Mouse (Mus musculus): Measurements from ENCODE around the gene Thsd4. TPM values are rescaled to one million over a fixed set of nuclear protein-coding genes. Genes with fewer than 3 reads are reported as not detected.

Gene Thsd4
- total RNA-seq, 1 experiment = 1.6 TPM

DNA sequence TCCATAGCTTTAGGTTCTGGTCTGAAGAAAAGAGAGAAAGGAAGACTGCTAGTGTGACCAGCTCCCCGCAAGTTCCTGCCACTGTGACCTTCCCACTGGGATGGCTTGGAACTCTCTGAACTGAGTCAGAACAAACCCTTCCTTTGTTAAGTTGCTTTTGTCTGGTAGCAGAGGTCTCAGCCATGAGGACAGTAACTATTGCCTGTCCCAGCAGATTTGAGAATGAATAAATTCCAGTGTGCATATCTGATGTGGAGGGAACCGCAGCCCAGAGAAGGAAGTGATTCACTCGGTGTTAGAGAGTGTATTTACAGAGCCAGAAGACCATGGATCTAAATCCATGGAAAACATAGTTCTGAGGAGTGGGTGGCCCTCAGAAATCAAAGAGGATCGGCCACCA lies 169.5 kb downstream of the Thsd4 start:
- no peaks in the 10 kb centered on the region for H3K9me3 ChIP-seq (ENCODE audit: control insufficient read depth, insufficient read depth, low read depth, low read length)
- H3K4me1 ChIP-seq (ENCODE audit: control insufficient read depth in 2 of 2, insufficient read depth in 2 of 2, low read length in 2 of 2, poor library complexity in 1 of 2) = no peaks in the 10 kb centered on the region
- no peak for DNase-seq (ENCODE audit: low read depth, low spot score)
- H3K27ac ChIP-seq (ENCODE audit: insufficient read depth, low read depth, low read length, poor library complexity, severe bottlenecking) = no peak overlapping the region
- H3K4me3 ChIP-seq (ENCODE audit: insufficient read depth in 1 of 2, low read depth in 1 of 2, low read length in 2 of 2, poor library complexity in 1 of 2, severe bottlenecking in 1 of 2) = no peak overlapping the region
- in situ Hi-C loops (cut with MboI; ENCODE audit: low sequenced_read_pairs in 2 of 2, unreplicated experiment in 2 of 2) = no loop called here
- TF ChIP-seq CHD2 (IDR thresholded peaks at IDR 0.05; ENCODE audit: low read depth, low read length) = no peak
- TF ChIP-seq ZC3H11A (IDR thresholded peaks at IDR 0.05; ENCODE audit: borderline replicate concordance, low read depth, low read length) = no peak
- TF ChIP-seq MAFK (IDR thresholded peaks at IDR 0.05; ENCODE audit: insufficient read depth, low read depth, low read length) = no peak
- TF ChIP-seq HCFC1 (IDR thresholded peaks at IDR 0.05; ENCODE audit: borderline replicate concordance, insufficient read depth, low read length) = no peak
- no peak for TF ChIP-seq ZNF384 (IDR thresholded peaks at IDR 0.05; ENCODE audit: low read depth, low read length)
- no peaks in the 10 kb centered on the region for H3K36me3 ChIP-seq (ENCODE audit: control insufficient read depth, insufficient read depth, low read length, poor library complexity, severe bottlenecking)
- H3K9ac ChIP-seq (ENCODE audit: insufficient read depth, low read depth, low read length, poor library complexity, severe bottlenecking) = no peak overlapping the region

DNA sequence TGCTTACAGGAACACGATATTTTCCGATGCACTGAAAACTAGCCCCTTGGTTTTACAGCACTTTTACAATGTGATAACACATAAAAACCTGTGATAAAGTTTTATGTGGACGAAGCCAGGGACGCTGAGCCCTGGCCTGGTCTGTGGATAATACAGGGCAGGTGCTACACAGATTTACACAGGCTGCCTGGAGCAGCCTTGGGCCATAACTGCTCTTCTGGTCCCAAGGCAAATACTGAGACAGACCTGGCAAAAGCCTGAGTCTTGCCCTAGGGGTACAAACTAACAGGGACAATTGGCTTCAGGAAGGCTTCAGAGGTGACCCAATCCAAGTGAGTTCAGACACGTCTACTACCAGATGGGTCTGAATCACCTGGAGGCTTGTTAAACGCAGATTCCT lies 170.7 kb downstream of the Thsd4 start:
- in situ Hi-C loops (cut with MboI; ENCODE audit: low sequenced_read_pairs in 2 of 2, unreplicated experiment in 2 of 2) = no loop called here
- no peak for DNase-seq (ENCODE audit: low read depth, low spot score)
- Histone ChIP-seq H3K27ac (ENCODE audit: insufficient read depth, low read depth, low read length, poor library complexity, severe bottlenecking) (no peak overlapping the region), H3K4me1 (ENCODE audit: control insufficient read depth in 2 of 2, insufficient read depth in 2 of 2, low read length in 2 of 2, poor library complexity in 1 of 2) (no peaks in the 10 kb centered on the region), H3K9me3 (ENCODE audit: control insufficient read depth, insufficient read depth, low read depth, low read length) (no peaks in the 10 kb centered on the region), H3K4me3 (ENCODE audit: insufficient read depth in 1 of 2, low read depth in 1 of 2, low read length in 2 of 2, poor library complexity in 1 of 2, severe bottlenecking in 1 of 2) (no peak overlapping the region), H3K9ac (ENCODE audit: insufficient read depth, low read depth, low read length, poor library complexity, severe bottlenecking) (no peak overlapping the region), H3K36me3 (ENCODE audit: control insufficient read depth, insufficient read depth, low read length, poor library complexity, severe bottlenecking) (no peaks in the 10 kb centered on the region)
- TF ChIP-seq MAFK (IDR thresholded peaks at IDR 0.05; ENCODE audit: insufficient read depth, low read depth, low read length) (no peak), ZC3H11A (IDR thresholded peaks at IDR 0.05; ENCODE audit: borderline replicate concordance, low read depth, low read length) (no peak), HCFC1 (IDR thresholded peaks at IDR 0.05; ENCODE audit: borderline replicate concordance, insufficient read depth, low read length) (no peak), CHD2 (IDR thresholded peaks at IDR 0.05; ENCODE audit: low read depth, low read length) (no peak), ZNF384 (IDR thresholded peaks at IDR 0.05; ENCODE audit: low read depth, low read length) (no peak)

DNA sequence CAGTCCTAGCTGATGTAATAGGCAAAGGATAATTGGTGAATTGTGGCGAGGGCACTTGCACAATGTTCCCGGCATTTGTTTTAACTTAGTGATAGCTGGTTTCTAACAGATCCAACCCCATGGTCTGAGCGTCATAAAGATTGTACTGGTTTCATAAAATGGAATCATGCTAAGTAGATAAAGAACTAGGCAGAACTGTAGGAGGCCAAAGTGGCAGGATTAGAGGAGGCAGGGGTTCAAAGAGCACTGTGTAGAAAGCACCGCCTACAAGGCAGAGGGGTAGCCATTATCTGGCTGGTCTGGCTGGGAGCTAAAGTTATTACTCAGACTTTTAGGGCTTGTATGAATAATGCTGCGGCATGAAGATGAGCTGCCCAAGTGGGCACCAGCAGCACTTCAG lies 185.7 kb downstream of the Thsd4 start:
- no peak for TF ChIP-seq ZC3H11A (IDR thresholded peaks at IDR 0.05; ENCODE audit: borderline replicate concordance, low read depth, low read length)
- TF ChIP-seq HCFC1 (IDR thresholded peaks at IDR 0.05; ENCODE audit: borderline replicate concordance, insufficient read depth, low read length) = no peak
- no peak for TF ChIP-seq CHD2 (IDR thresholded peaks at IDR 0.05; ENCODE audit: low read depth, low read length)
- TF ChIP-seq ZNF384 (IDR thresholded peaks at IDR 0.05; ENCODE audit: low read depth, low read length) = no peak
- in situ Hi-C loops (cut with MboI; ENCODE audit: low sequenced_read_pairs in 2 of 2, unreplicated experiment in 2 of 2) = no loop called here
- H3K4me3 ChIP-seq (ENCODE audit: insufficient read depth in 1 of 2, low read depth in 1 of 2, low read length in 2 of 2, poor library complexity in 1 of 2, severe bottlenecking in 1 of 2) = no peak overlapping the region

DNA sequence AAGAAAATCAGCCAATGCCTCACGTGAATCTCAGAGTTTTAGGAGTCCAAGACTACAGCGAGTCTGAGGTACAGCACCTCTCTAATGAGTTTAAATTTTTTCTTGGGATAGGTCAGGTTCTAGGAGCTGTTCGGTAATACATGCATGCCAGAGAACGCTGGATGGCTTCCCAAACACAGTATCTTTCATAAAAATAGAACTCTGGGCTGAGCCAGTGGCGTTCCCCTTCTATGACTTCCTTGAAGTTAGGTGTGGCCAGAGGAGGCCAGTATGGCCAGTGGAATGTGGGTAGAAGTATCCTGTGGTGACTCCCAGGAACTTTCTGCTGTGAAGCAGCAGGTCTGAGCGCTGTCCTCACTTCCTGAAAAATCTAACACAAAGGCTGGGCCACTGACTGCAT lies 186.4 kb downstream of the Thsd4 start:
- H3K4me1 ChIP-seq (ENCODE audit: control insufficient read depth in 2 of 2, insufficient read depth in 2 of 2, low read length in 2 of 2, poor library complexity in 1 of 2) = peaks cover 0 to 3% of the 10 kb centered on the region in 2 experiments; a peak in 1 of 4 replicates
- DNase-seq (ENCODE audit: low read depth, low spot score) = no peak
- H3K27ac ChIP-seq (ENCODE audit: insufficient read depth, low read depth, low read length, poor library complexity, severe bottlenecking) = no peak overlapping the region
- H3K36me3 ChIP-seq (ENCODE audit: control insufficient read depth, insufficient read depth, low read length, poor library complexity, severe bottlenecking) = no peaks in the 10 kb centered on the region
- no peak overlapping the region for H3K9ac ChIP-seq (ENCODE audit: insufficient read depth, low read depth, low read length, poor library complexity, severe bottlenecking)
- in situ Hi-C loops (cut with MboI; ENCODE audit: low sequenced_read_pairs in 2 of 2, unreplicated experiment in 2 of 2) = no loop called here
- no peak overlapping the region for H3K4me3 ChIP-seq (ENCODE audit: insufficient read depth in 1 of 2, low read depth in 1 of 2, low read length in 2 of 2, poor library complexity in 1 of 2, severe bottlenecking in 1 of 2)
- H3K9me3 ChIP-seq (ENCODE audit: control insufficient read depth, insufficient read depth, low read depth, low read length) = no peaks in the 10 kb centered on the region
- TF ChIP-seq MAFK (IDR thresholded peaks at IDR 0.05; ENCODE audit: insufficient read depth, low read depth, low read length) (no peak), HCFC1 (IDR thresholded peaks at IDR 0.05; ENCODE audit: borderline replicate concordance, insufficient read depth, low read length) (no peak), CHD2 (IDR thresholded peaks at IDR 0.05; ENCODE audit: low read depth, low read length) (no peak), ZC3H11A (IDR thresholded peaks at IDR 0.05; ENCODE audit: borderline replicate concordance, low read depth, low read length) (no peak), ZNF384 (IDR thresholded peaks at IDR 0.05; ENCODE audit: low read depth, low read length) (no peak)

More for the DNA sequence above, 185.7 kb downstream of the Thsd4 start:
- Histone ChIP-seq H3K9me3 (ENCODE audit: control insufficient read depth, insufficient read depth, low read depth, low read length) (no peaks in the 10 kb centered on the region), H3K27ac (ENCODE audit: insufficient read depth, low read depth, low read length, poor library complexity, severe bottlenecking) (no peak overlapping the region), H3K36me3 (ENCODE audit: control insufficient read depth, insufficient read depth, low read length, poor library complexity, severe bottlenecking) (no peaks in the 10 kb centered on the region), H3K4me1 (ENCODE audit: control insufficient read depth in 2 of 2, insufficient read depth in 2 of 2, low read length in 2 of 2, poor library complexity in 1 of 2) (peaks cover 0 to 1% of the 10 kb centered on the region in 2 experiments; a peak in 1 of 4 replicates), H3K9ac (ENCODE audit: insufficient read depth, low read depth, low read length, poor library complexity, severe bottlenecking) (no peak overlapping the region)
- no peak for DNase-seq (ENCODE audit: low read depth, low spot score)

DNA sequence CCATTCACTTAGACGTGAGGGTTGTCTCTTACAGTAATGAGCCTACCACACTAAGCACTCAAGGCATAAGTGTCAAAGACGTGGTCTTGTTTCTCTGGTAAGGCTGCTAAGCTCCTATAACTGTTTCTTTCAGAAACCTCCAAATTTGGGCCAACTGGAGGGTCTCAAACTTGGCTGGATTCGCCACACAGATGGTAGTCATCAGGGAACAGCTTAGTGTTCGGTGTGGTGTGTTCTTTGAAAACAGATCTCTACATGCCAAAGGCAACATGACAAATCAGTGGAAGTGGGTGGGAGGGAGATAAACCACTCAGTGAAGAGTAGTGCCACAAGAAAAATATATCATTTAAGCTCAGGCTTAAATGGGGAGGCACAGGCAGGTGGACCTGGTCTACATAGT lies 191.9 kb downstream of the Thsd4 start:
- H3K27ac ChIP-seq (ENCODE audit: insufficient read depth, low read depth, low read length, poor library complexity, severe bottlenecking) = no peak overlapping the region
- in situ Hi-C loops (cut with MboI; ENCODE audit: low sequenced_read_pairs in 2 of 2, unreplicated experiment in 2 of 2) = no loop called here

More for the DNA sequence above, 191.9 kb downstream of the Thsd4 start:
- TF ChIP-seq ZNF384 (IDR thresholded peaks at IDR 0.05; ENCODE audit: low read depth, low read length) (no peak), MAFK (IDR thresholded peaks at IDR 0.05; ENCODE audit: insufficient read depth, low read depth, low read length) (no peak), HCFC1 (IDR thresholded peaks at IDR 0.05; ENCODE audit: borderline replicate concordance, insufficient read depth, low read length) (no peak), CHD2 (IDR thresholded peaks at IDR 0.05; ENCODE audit: low read depth, low read length) (no peak)
- no peak overlapping the region for H3K4me3 ChIP-seq (ENCODE audit: insufficient read depth in 1 of 2, low read depth in 1 of 2, low read length in 2 of 2, poor library complexity in 1 of 2, severe bottlenecking in 1 of 2)
- no peak for DNase-seq (ENCODE audit: low read depth, low spot score)
- H3K9me3 ChIP-seq (ENCODE audit: control insufficient read depth, insufficient read depth, low read depth, low read length) = no peaks in the 10 kb centered on the region
- no peak overlapping the region for H3K9ac ChIP-seq (ENCODE audit: insufficient read depth, low read depth, low read length, poor library complexity, severe bottlenecking)
- peaks cover 0 to 3% of the 10 kb centered on the region in 2 experiments; a peak in 1 of 4 replicates for H3K4me1 ChIP-seq (ENCODE audit: control insufficient read depth in 2 of 2, insufficient read depth in 2 of 2, low read length in 2 of 2, poor library complexity in 1 of 2)
- no peaks in the 10 kb centered on the region for H3K36me3 ChIP-seq (ENCODE audit: control insufficient read depth, insufficient read depth, low read length, poor library complexity, severe bottlenecking)
